Mouse (Mus musculus): ENCODE data around the gene Alkbh5. TPM values are rescaled to one million over a fixed set of nuclear protein-coding genes. Genes with fewer than 3 reads are reported as not detected.
"Not testable (repeated sequence)": the region's sequence is repeated elsewhere in the genome, so short reads cannot be mapped to it uniquely, and the experiment has no call there.

Gene Alkbh5
- polyA plus RNA-seq, 1 experiment from 2014 or later: 33.8 TPM

- no peak overlapping the region for H3K27ac ChIP-seq (replicated peaks)
- no peaks in the 10 kb centered on the region for H3K36me3 ChIP-seq
- no peak overlapping the region for H3K4me2 ChIP-seq (replicated peaks)
- H3K4me1 ChIP-seq: no peaks in the 10 kb centered on the region
- ATAC-seq (ENCODE audit: low FRiP score, low read depth): no peak
- H3K27me3 ChIP-seq: no peaks in the 10 kb centered on the region
- no peak overlapping the region for H3K9ac ChIP-seq (replicated peaks)
- no peak overlapping the region for H3K4me3 ChIP-seq
- no peaks in the 10 kb centered on the region for H3K9me3 ChIP-seq
- 76% methylated on average over 4 of the region's 4 CpGs for WGBS
These were observed 9.7 kb upstream of the Alkbh5 start for GRCm38 (mm10) chr11:60526461-60526860.

GRCm38 (mm10) chr11:60535676-60536075 lies 505 bp upstream of the Alkbh5 start:
- Histone ChIP-seq H3K9me3 (no peaks in the 10 kb centered on the region), H3K4me3 (peak overlapping the region; percentile 95; the same call in 1 of the 2 replicates), H3K27me3 (no peaks in the 10 kb centered on the region), H3K9ac (replicated peaks) (no peak overlapping the region), H3K36me3 (no peaks in the 10 kb centered on the region), H3K27ac (replicated peaks) (peak overlapping the region; percentile 100; the same call in 1 of the 2 replicates), H3K4me1 (peaks cover 24% of the 10 kb centered on the region), H3K4me2 (replicated peaks) (peak overlapping the region; percentile 97)
- WGBS: 91% methylated on average over 2 of the region's 2 CpGs
- ATAC-seq (ENCODE audit: low FRiP score, low read depth): no peak

GRCm38 (mm10) chr11:60536859-60537467 lies 782 bp downstream of the Alkbh5 start:
- Histone ChIP-seq H3K4me2 (replicated peaks) (peak overlapping the region; percentile 97), H3K9ac (replicated peaks) (peak overlapping the region; percentile 94), H3K27ac (replicated peaks) (peak overlapping the region; percentile 100), H3K36me3 (peaks cover 2% of the 10 kb centered on the region; the same call in 1 of the 2 replicates), H3K4me1 (peaks cover 35% of the 10 kb centered on the region), H3K9me3 (no peaks in the 10 kb centered on the region), H3K4me3 (peak overlapping the region; percentile 95), H3K27me3 (no peaks in the 10 kb centered on the region)
- ATAC-seq (ENCODE audit: low FRiP score, low read depth): peak; percentile 68
- WGBS: under 1% methylated on average over 37 of the region's 37 CpGs

- Histone ChIP-seq H3K4me2 (replicated peaks) (peak overlapping the region; percentile 97), H3K4me3 (peak overlapping the region; percentile 95), H3K9me3 (no peaks in the 10 kb centered on the region), H3K27me3 (no peaks in the 10 kb centered on the region), H3K9ac (replicated peaks) (peak overlapping the region; percentile 94), H3K4me1 (peaks cover 40% of the 10 kb centered on the region), H3K27ac (replicated peaks) (peak overlapping the region; percentile 100), H3K36me3 (peaks cover 9% of the 10 kb centered on the region; the same call in 1 of the 2 replicates)
- peak; percentile 87 for ATAC-seq (ENCODE audit: low FRiP score, low read depth)
- under 1% methylated on average over 91 of the region's 91 CpGs for WGBS
These were observed 1.5 kb downstream of the Alkbh5 start for GRCm38 (mm10) chr11:60537468-60538347.

GRCm38 (mm10) chr11:60538371-60539281 lies 2.4 kb downstream of the Alkbh5 start:
- peak overlapping the region; percentile 97 for H3K4me2 ChIP-seq (replicated peaks)
- WGBS: under 1% methylated on average over 92 of the region's 93 CpGs
- H3K27ac ChIP-seq (replicated peaks): peak overlapping the region; percentile 100
- peak overlapping the region; percentile 94 for H3K9ac ChIP-seq (replicated peaks)
- H3K4me1 ChIP-seq: peaks cover 48% of the 10 kb centered on the region
- H3K27me3 ChIP-seq: no peaks in the 10 kb centered on the region
- H3K36me3 ChIP-seq: peaks cover 9% of the 10 kb centered on the region; the same call in 1 of the 2 replicates
- no peaks in the 10 kb centered on the region for H3K9me3 ChIP-seq
- peak overlapping the region; percentile 95 for H3K4me3 ChIP-seq
- ATAC-seq (ENCODE audit: low FRiP score, low read depth): 0 out of 2 replicates have a peak, but pooled peaks have one; percentile 1

- Histone ChIP-seq H3K27ac (replicated peaks) (no peak overlapping the region), H3K27me3 (no peaks in the 10 kb centered on the region), H3K4me3 (peak overlapping the region; percentile 95), H3K9ac (replicated peaks) (peak overlapping the region; percentile 94), H3K4me2 (replicated peaks) (peak overlapping the region; percentile 97), H3K4me1 (peaks cover 50% of the 10 kb centered on the region), H3K9me3 (no peaks in the 10 kb centered on the region), H3K36me3 (peaks cover 9% of the 10 kb centered on the region; the same call in 1 of the 2 replicates)
- no peak for ATAC-seq (ENCODE audit: low FRiP score, low read depth)
- 10% methylated on average over 2 of the region's 2 CpGs for WGBS
These were observed 3.4 kb downstream of the Alkbh5 start for GRCm38 (mm10) chr11:60539540-60539939.

DNA sequence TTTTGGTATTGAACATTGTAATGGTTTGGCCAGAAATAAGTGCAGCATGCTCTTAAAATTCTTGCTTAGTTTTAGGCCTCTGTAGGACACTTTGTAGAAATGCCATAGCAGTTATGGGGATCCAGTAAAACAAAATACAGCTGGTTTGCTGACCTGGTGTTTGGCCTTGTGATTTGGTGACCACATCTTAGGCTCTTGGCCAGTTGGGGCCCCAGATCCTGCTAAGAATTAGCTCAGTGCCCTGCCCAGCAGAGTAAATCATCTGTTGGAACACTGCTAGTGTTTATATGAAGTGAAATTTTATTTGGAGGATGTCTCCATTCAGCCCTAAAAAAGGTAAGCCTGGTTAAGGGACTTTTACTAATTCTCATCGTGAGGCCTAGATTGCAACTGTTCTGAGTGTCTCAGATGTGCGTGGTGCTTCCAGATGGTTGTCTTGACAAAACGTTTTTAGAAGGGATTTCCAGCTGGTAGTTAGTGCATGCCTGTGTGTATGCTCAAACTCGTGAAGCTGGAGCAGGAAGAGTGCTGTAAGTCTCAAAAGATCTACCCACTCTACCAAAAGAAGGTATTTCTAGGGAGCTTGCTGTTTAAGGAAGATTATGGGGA lies 3.9 kb downstream of the Alkbh5 start:
- Histone ChIP-seq H3K4me2 (replicated peaks) (peak overlapping the region; percentile 97), H3K36me3 (peaks cover 9% of the 10 kb centered on the region; the same call in 1 of the 2 replicates), H3K27me3 (no peaks in the 10 kb centered on the region), H3K4me3 (peak overlapping the region; percentile 43), H3K4me1 (peaks cover 50% of the 10 kb centered on the region), H3K27ac (replicated peaks) (no peak overlapping the region), H3K9ac (replicated peaks) (peak overlapping the region; percentile 63), H3K9me3 (no peaks in the 10 kb centered on the region)
- no peak for ATAC-seq (ENCODE audit: low FRiP score, low read depth)
- WGBS: 14% methylated on average over 4 of the region's 4 CpGs

- Histone ChIP-seq H3K36me3 (peaks cover 12% of the 10 kb centered on the region; the same call in 1 of the 2 replicates), H3K9me3 (no peaks in the 10 kb centered on the region), H3K27ac (replicated peaks) (no peak overlapping the region), H3K9ac (replicated peaks) (peak overlapping the region; percentile 63), H3K4me3 (peak overlapping the region; percentile 43), H3K4me2 (replicated peaks) (peak overlapping the region; percentile 97), H3K27me3 (no peaks in the 10 kb centered on the region), H3K4me1 (peaks cover 48% of the 10 kb centered on the region)
- no peak for ATAC-seq (ENCODE audit: low FRiP score, low read depth)
- WGBS: 63% methylated on average over 2 of the region's 2 CpGs
These were observed 4.6 kb downstream of the Alkbh5 start for GRCm38 (mm10) chr11:60540761-60541160.

GRCm38 (mm10) chr11:60541831-60542230 lies 5.7 kb downstream of the Alkbh5 start:
- Histone ChIP-seq H3K4me1 (peaks cover 40% of the 10 kb centered on the region), H3K36me3 (peaks cover 12% of the 10 kb centered on the region), H3K4me2 (replicated peaks) (no peak overlapping the region), H3K27me3 (no peaks in the 10 kb centered on the region), H3K9ac (replicated peaks) (no peak overlapping the region), H3K27ac (replicated peaks) (no peak overlapping the region), H3K9me3 (no peaks in the 10 kb centered on the region), H3K4me3 (no peak overlapping the region)
- no peak for ATAC-seq (ENCODE audit: low FRiP score, low read depth)
- whole genome bisulfite sequencing: 87% methylated on average over 6 of the region's 6 CpGs

- not testable (repeated sequence) for H3K4me2 ChIP-seq (replicated peaks); H3K27me3 ChIP-seq; H3K27ac ChIP-seq (replicated peaks); ATAC-seq (ENCODE audit: low FRiP score, low read depth); H3K9me3 ChIP-seq; H3K4me3 ChIP-seq; H3K9ac ChIP-seq (replicated peaks)
- peaks cover 40% of the 10 kb centered on the region for H3K4me1 ChIP-seq
- peaks cover 22% of the 10 kb centered on the region for H3K36me3 ChIP-seq
- WGBS: 88% methylated on average over 5 of the region's 5 CpGs
These were observed 7.0 kb downstream of the Alkbh5 start for GRCm38 (mm10) chr11:60543211-60543610.

GRCm38 (mm10) chr11:60545433-60545832 lies 9.3 kb downstream of the Alkbh5 start:
- peaks cover 28% of the 10 kb centered on the region for H3K4me1 ChIP-seq
- peaks cover 44% of the 10 kb centered on the region for H3K36me3 ChIP-seq
- no peaks in the 10 kb centered on the region for H3K9me3 ChIP-seq
- 82% methylated on average over 4 of the region's 4 CpGs for WGBS
- H3K4me3 ChIP-seq: no peak overlapping the region
- no peak overlapping the region for H3K27ac ChIP-seq (replicated peaks)
- no peaks in the 10 kb centered on the region for H3K27me3 ChIP-seq
- no peak overlapping the region for H3K4me2 ChIP-seq (replicated peaks)
- H3K9ac ChIP-seq (replicated peaks): no peak overlapping the region
- ATAC-seq (ENCODE audit: low FRiP score, low read depth): no peak

All from midbrain, embryonic 12.5 days (tissue).